Mouse (Mus musculus) forebrain, postnatal 0 days (tissue): ENCODE results near the gene Zfp536. TPM values are rescaled to one million over a fixed set of nuclear protein-coding genes. Genes with fewer than 3 reads are reported as not detected.
A peak's percentile ranks its signal among the peaks of the same experiment; 100 is the strongest.

Source experiments
- ATAC-seq: fragments of 200-750 bp; cut with Nextera tagmentation; 2 replicates; pipeline ENCODE4 v1.8.0; 2017; ENCODE audit warnings: mild to moderate bottlenecking, moderate library complexity
- DNase-seq: peaks from one replicate; pipeline ENCODE4 v3.0.0-alpha.2; 2015
- H3K27ac ChIP-seq: fragments of 300-500 bp; sonication (generic); 2 replicates; pipeline ENCODE4 v1.5.1; 2014; ENCODE audit warnings: low read depth, mild to moderate bottlenecking, antibody characterized with exemption, low read length, moderate library complexity, mixed read lengths
- H3K27me3 ChIP-seq: fragments of 300-500 bp; sonication (generic); 2 replicates; pipeline ENCODE4 v1.6.1; 2014; ENCODE audit warnings: mild to moderate bottlenecking, low read length, mixed read lengths; ENCODE audit not compliant: insufficient read depth
- H3K36me3 ChIP-seq: fragments of 300-500 bp; sonication (generic); 2 replicates; pipeline ENCODE4 v1.6.1; 2014; ENCODE audit warnings: mild to moderate bottlenecking, moderate library complexity; ENCODE audit not compliant: insufficient read depth
- H3K4me1 ChIP-seq: fragments of 300-500 bp; sonication (generic); 2 replicates; pipeline ENCODE4 v1.6.1; 2014; ENCODE audit warnings: antibody characterized with exemption; ENCODE audit not compliant: insufficient read depth
- H3K4me2 ChIP-seq: fragments of 300-500 bp; sonication (generic); 2 replicates; pipeline ENCODE4 v1.6.1; 2014; ENCODE audit warnings: low read depth, mild to moderate bottlenecking, moderate library complexity
- H3K4me3 ChIP-seq: fragments of 300-500 bp; sonication (generic); 2 replicates; pipeline ENCODE4 v1.5.1; 2014; ENCODE audit warnings: low read depth, low read length, mixed read lengths
- H3K9ac ChIP-seq: fragments of 300-500 bp; sonication (generic); 2 replicates; pipeline ENCODE4 v1.6.1; 2014; ENCODE audit warnings: mild to moderate bottlenecking
- H3K9me3 ChIP-seq: fragments of 300-500 bp; sonication (generic); 2 replicates; pipeline ENCODE4 v1.6.1; 2016; ENCODE audit warnings: low read length
- CTCF ChIP-seq: sonication (generic); IDR thresholded peaks from 2 replicates; pipeline ENCODE4 v1.5.1; 2016; ENCODE audit warnings: antibody characterized with exemption, control low read depth, low read depth
- WGBS: fragments of 180-500 bp; shearing (Covaris S2); extraction: QIAGEN DNeasy Blood & Tissue Kit; methylation state at CpG from one replicate; pipeline ENCODE4 v1.1.7; 2014; 5-methylcytosine and 5-hydroxymethylcytosine counted together
- polyA plus RNA-seq: library from polyadenylated mRNA; unstranded; fragments of >200 nt; fragmentation: Nextera tagmentation; extraction: Ambion mirVana; gene quantifications from 2 replicates; pipeline ENCODE4 v1.2.1, GENCODE M21; 2015
- total RNA-seq: library from RNA; depleted of rRNA; stranded (reverse); fragments of >200 nt; gene quantifications from 2 replicates; pipeline ENCODE4 v1.2.3, GENCODE M21; 2014

The Zfp536 gene
- total and polyA plus RNA-seq, 2 experiments from 2014 or later: 17.0 to 34.9 TPM

DNA sequence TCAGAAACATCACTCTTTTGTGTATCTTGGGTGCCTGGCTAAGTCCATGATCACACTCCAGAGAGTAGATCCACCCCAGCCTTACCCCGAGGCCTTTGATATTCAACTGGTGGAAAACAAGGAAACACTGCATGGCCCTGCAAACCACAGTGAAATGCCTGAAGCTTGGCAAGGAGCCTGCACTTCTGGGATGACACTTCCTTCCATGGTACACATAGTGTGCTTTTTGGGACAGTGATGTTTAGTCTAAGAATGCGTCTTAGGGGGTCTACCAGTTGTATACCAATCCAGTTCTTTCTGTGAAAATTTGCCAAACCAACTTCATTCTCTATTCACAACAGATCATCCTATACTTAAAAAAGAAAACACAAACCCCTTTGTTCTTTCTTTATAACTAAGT is 242.3 kb downstream of the Zfp536 start:
- H3K9ac ChIP-seq: no peak overlapping the region
- peaks cover 4% of the 10 kb centered on the region; the same call in 1 of the 2 replicates for H3K4me1 ChIP-seq
- no peaks in the 10 kb centered on the region for H3K9me3 ChIP-seq

DNA sequence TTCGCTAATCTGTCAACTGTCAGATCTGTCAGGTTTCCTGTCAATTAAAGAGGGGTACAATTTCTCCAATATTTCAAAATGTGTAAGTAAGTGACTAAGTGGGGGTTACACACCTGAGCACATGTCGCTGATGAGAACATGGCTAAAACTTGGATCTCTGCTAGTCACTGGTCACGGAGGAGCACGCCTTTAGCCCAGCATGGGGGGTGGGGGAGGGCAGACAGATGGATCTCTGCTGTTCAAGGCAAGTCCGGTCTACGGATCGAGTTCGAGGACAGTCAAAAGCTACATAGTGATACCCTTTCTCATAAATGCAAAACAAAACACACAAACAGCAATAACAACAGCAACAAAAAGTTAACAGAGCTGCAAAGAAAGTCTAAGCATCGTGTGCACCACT is 245.1 kb downstream of the Zfp536 start:
- Histone ChIP-seq H3K9ac (no peak overlapping the region), H3K9me3 (no peaks in the 10 kb centered on the region), H3K4me2 (no peak overlapping the region), H3K36me3 (no peaks in the 10 kb centered on the region), H3K4me3 (no peak overlapping the region), H3K4me1 (peaks cover 4% of the 10 kb centered on the region; the same call in 1 of the 2 replicates), H3K27ac (no peak overlapping the region), H3K27me3 (no peaks in the 10 kb centered on the region)
- TF ChIP-seq CTCF: no peak
- DNase-seq (no peak), ATAC-seq (no peak)
- 88% methylated on average over 9 of the region's 9 CpGs for WGBS

More for the DNA sequence above, 242.3 kb downstream of the Zfp536 start:
- WGBS: 91% methylated on average over 2 of the region's 2 CpGs
- no peak overlapping the region for H3K4me3 ChIP-seq
- H3K27me3 ChIP-seq: no peaks in the 10 kb centered on the region
- H3K36me3 ChIP-seq: no peaks in the 10 kb centered on the region
- no peak for ATAC-seq
- no peak for DNase-seq
- no peak overlapping the region for H3K4me2 ChIP-seq
- no peak overlapping the region for H3K27ac ChIP-seq
- TF ChIP-seq CTCF: no peak

DNA sequence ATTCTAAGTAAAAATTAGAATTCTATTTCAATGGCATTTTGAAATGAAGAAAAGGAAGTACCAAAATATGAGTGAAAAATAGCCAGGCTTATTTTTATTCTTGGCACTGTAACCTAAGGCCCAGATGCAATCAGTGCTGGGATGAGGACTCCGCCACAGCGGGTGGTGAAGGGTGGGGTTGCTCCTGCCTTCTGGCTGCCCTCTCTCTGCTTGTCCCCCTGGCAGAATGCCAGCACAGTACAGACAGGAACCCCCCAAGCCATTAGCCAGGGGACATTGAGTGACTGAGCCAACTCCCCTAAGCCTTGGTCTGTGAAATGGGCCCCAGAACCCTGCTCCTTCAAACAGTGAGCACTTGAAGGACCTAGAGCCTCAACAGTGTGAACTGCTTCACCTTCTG is 245.6 kb downstream of the Zfp536 start:
- Histone ChIP-seq H3K4me1 (peaks cover 4% of the 10 kb centered on the region; the same call in 1 of the 2 replicates), H3K9me3 (no peaks in the 10 kb centered on the region), H3K4me3 (no peak overlapping the region), H3K27ac (no peak overlapping the region), H3K36me3 (no peaks in the 10 kb centered on the region), H3K4me2 (no peak overlapping the region), H3K27me3 (no peaks in the 10 kb centered on the region), H3K9ac (no peak overlapping the region)
- no peak for DNase-seq
- no peak for TF ChIP-seq CTCF
- no peak for ATAC-seq
- WGBS: 48% methylated on average over 2 of the region's 2 CpGs

DNA sequence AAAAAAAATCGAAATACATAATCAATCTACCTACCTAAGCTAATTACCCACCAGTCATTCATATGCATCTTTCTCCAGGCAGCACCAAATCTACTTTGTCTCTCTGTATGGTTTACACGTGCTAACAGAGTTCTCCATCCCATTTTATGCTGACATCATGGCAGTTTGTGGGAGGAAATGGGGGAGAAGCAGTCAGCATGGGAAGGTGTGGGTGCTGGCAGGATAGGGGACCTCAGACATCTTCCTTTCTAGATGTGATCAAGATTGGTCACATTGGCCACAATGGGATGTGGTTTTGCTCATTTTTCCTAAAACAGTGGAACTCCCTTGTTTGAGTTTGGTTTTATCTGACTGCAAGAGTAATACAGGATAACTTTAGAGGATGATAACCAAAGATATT is 252.0 kb downstream of the Zfp536 start:
- 82% methylated on average over 2 of the region's 2 CpGs for WGBS
- Histone ChIP-seq H3K4me2 (no peak overlapping the region), H3K9me3 (no peaks in the 10 kb centered on the region), H3K36me3 (no peaks in the 10 kb centered on the region), H3K9ac (no peak overlapping the region), H3K4me1 (0 out of 2 replicates have a peak, but pooled peaks cover 3% of the 10 kb centered on the region), H3K27ac (no peak overlapping the region), H3K4me3 (no peak overlapping the region), H3K27me3 (no peaks in the 10 kb centered on the region)
- no peak for ATAC-seq
- no peak for TF ChIP-seq CTCF
- DNase-seq: no peak

DNA sequence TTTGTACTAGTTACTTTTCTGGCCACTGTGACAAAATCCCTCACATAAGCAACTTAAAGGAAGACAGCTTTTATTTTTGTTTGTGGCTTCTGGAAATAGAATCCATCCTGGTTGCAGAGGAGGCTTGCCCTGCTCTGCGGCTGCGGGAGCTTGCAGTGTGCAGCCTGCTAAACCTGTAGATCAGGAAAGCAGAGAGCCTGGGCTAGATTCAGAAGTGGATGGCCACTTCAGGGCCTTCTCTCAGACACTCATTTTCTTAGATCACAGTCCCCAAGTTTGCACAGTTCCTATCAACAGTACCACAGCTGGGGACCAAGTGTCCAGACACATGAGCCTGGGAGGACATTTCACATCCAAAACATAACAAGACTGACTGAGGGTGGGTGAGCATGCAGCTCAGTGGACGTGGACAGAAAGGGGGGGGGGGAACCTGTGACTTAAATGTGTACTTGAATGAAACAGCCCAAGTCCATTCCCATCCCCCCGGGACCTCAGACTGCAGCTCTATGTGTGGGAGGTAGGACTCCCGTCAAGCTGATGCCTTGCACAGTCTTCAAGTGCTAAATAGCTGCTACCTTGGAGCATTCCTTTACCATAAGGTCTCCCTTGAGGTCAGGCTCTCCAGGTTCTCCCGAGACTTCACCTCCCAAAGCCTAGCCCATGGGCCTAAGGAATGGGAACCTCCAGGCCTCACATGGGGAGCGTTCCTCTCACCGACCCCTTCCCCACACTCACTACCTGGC is 262.3 kb downstream of the Zfp536 start:
- Histone ChIP-seq H3K9ac (no peak overlapping the region), H3K27ac (no peak overlapping the region), H3K4me1 (peaks cover 5% of the 10 kb centered on the region), H3K27me3 (no peaks in the 10 kb centered on the region), H3K36me3 (no peaks in the 10 kb centered on the region), H3K9me3 (no peaks in the 10 kb centered on the region), H3K4me3 (no peak overlapping the region), H3K4me2 (no peak overlapping the region)
- WGBS: 88% methylated on average over 8 of the region's 8 CpGs
- DNase-seq (no peak), ATAC-seq (no peak)
- TF ChIP-seq CTCF: no peak

DNA sequence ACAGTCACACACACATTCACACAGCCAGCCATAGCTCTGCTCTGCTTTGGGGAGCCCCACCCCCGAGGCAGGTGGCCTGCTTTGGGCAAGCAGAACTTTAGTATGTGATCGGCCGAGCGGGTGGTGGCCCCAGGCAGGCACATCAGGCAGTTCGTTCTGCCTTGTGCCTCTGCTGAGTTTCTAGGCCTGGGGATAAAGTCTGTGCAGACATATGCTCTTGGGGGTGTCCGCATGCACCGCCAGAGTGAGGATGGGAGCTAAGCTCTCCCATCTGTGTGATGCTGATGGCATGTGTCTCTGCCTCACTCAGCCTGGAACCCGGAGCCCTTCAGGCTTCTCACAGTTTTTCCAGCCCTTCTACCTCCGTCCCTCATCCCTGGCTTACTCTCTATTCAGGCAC is 263.7 kb downstream of the Zfp536 start:
- no peak overlapping the region for H3K9ac ChIP-seq
- TF ChIP-seq CTCF: no peak
- H3K36me3 ChIP-seq: no peaks in the 10 kb centered on the region
- H3K27ac ChIP-seq: no peak overlapping the region
- no peak overlapping the region for H3K4me2 ChIP-seq
- H3K9me3 ChIP-seq: no peaks in the 10 kb centered on the region
- 47% methylated on average over 9 of the region's 9 CpGs for WGBS
- peak; percentile 73 for ATAC-seq
- DNase-seq: peak; percentile 45
- H3K4me1 ChIP-seq: peaks cover 5% of the 10 kb centered on the region
- no peaks in the 10 kb centered on the region for H3K27me3 ChIP-seq
- H3K4me3 ChIP-seq: no peak overlapping the region

DNA sequence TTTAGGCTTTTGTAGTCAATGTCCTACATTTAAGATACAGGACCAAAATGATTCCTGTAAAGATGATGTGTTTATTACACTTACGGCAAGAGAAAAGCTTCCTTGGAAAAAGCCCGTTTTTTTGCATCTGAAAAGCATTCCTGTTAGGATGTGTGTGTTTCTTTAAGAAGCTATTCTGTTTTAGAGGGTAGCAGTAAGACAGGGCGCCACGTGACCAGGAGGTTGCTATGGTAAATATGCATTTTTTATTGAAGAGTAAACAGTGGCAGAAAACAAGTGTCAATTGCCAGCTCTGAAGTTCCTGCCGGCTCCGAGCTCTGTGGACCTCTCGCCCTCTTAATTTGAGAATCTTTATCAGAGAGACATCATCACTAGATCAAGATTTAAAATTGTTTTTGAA is 267.9 kb downstream of the Zfp536 start:
- no peaks in the 10 kb centered on the region; the same call in 1 of the 2 replicates for H3K4me1 ChIP-seq
- H3K9me3 ChIP-seq: no peaks in the 10 kb centered on the region
- H3K4me2 ChIP-seq: 0 out of 2 replicates have a peak overlapping the region, but pooled peaks have one; percentile 2
- no peak overlapping the region for H3K4me3 ChIP-seq
- DNase-seq (peak; percentile 64), ATAC-seq (peak; percentile 80)
- H3K9ac ChIP-seq: 0 out of 2 replicates have a peak overlapping the region, but pooled peaks have one; percentile 2
- TF ChIP-seq CTCF: no peak
- no peak overlapping the region for H3K27ac ChIP-seq
- no peaks in the 10 kb centered on the region for H3K27me3 ChIP-seq
- WGBS: 27% methylated on average over 7 of the region's 7 CpGs
- no peaks in the 10 kb centered on the region for H3K36me3 ChIP-seq
